Mouse (Mus musculus): ENCODE measurements around the gene Ssc5d.

Gene Ssc5d

GRCm38 (mm10) chr7:4919971-4920370 is 5.6 kb upstream of the Ssc5d start:
- no peak for DNase-seq (ENCODE audit: low spot score in 2 of 2)

- DNase-seq (ENCODE audit: low spot score in 2 of 2): no peak
Observed at GRCm38 (mm10) chr7:4920496-4920895, 5.1 kb upstream of the Ssc5d start.

GRCm38 (mm10) chr7:4920976-4921823 is 4.4 kb upstream of the Ssc5d start:
- DNase-seq (ENCODE audit: low spot score in 2 of 2): no peak

- DNase-seq (ENCODE audit: low spot score in 2 of 2): no peak
Observed at GRCm38 (mm10) chr7:4921824-4922482, 3.6 kb upstream of the Ssc5d start, which contains the start of gene Nat14. Gene Nat14, plus strand, starts transcription at chr7:4922028.

- DNase-seq (ENCODE audit: low spot score in 2 of 2): peak; percentile 91 to 92
Observed at GRCm38 (mm10) chr7:4922508-4922907, 3.1 kb upstream of the Ssc5d start.

- DNase-seq (ENCODE audit: low spot score in 2 of 2): peak; percentile 70 to 72
Observed at GRCm38 (mm10) chr7:4922931-4923565, 2.5 kb upstream of the Ssc5d start.

- DNase-seq (ENCODE audit: low spot score in 2 of 2): peak; percentile 64 to 68
Observed at GRCm38 (mm10) chr7:4923586-4924364, 1.8 kb upstream of the Ssc5d start.

GRCm38 (mm10) chr7:4924483-4924882 is 1.1 kb upstream of the Ssc5d start:
- DNase-seq (ENCODE audit: low spot score in 2 of 2): no peak

- DNase-seq (ENCODE audit: low spot score in 2 of 2): no peak
Observed at GRCm38 (mm10) chr7:4924891-4925301, 689 bp upstream of the Ssc5d start.

- DNase-seq (ENCODE audit: low spot score in 2 of 2): no peak
Observed at GRCm38 (mm10) chr7:4926849-4927248, 1.3 kb downstream of the Ssc5d start.

GRCm38 (mm10) chr7:4927711-4928110 is 2.1 kb downstream of the Ssc5d start:
- no peak for DNase-seq (ENCODE audit: low spot score in 2 of 2)

- DNase-seq (ENCODE audit: low spot score in 2 of 2): no peak
Observed at GRCm38 (mm10) chr7:4928323-4928722, 2.7 kb downstream of the Ssc5d start.

GRCm38 (mm10) chr7:4933103-4933502 is 7.5 kb downstream of the Ssc5d start:
- no peak for DNase-seq (ENCODE audit: low spot score in 2 of 2)

GRCm38 (mm10) chr7:4934160-4934914 is 8.8 kb downstream of the Ssc5d start:
- DNase-seq (ENCODE audit: low spot score in 2 of 2): no peak

GRCm38 (mm10) chr7:4936832-4937231 is 11.2 kb downstream of the Ssc5d start:
- DNase-seq (ENCODE audit: low spot score in 2 of 2): no peak

- no peak for DNase-seq (ENCODE audit: low spot score in 2 of 2)
Observed at GRCm38 (mm10) chr7:4937392-4937791, 11.8 kb downstream of the Ssc5d start.

- peak; percentile 56 to 64 for DNase-seq (ENCODE audit: low spot score in 2 of 2)
Observed at GRCm38 (mm10) chr7:4938456-4938855, 12.9 kb downstream of the Ssc5d start.

GRCm38 (mm10) chr7:4940068-4940479 is 14.5 kb downstream of the Ssc5d start:
- DNase-seq (ENCODE audit: low spot score in 2 of 2): peak; percentile 79 to 82

- DNase-seq (ENCODE audit: low spot score in 2 of 2): no peak
Observed at GRCm38 (mm10) chr7:4942673-4943072, 17.1 kb downstream of the Ssc5d start.

GRCm38 (mm10) chr7:4943223-4943815 is 17.7 kb downstream of the Ssc5d start:
- peak; percentile 93 to 97 for DNase-seq (ENCODE audit: low spot score in 2 of 2)

- DNase-seq (ENCODE audit: low spot score in 2 of 2): peak in 1 of 2 experiments; percentile 13
Observed at GRCm38 (mm10) chr7:4947855-4948254, 22.3 kb downstream of the Ssc5d start.
